Mouse (Mus musculus): ENCODE data around the gene Rab3gap2.

GRCm38 (mm10) chr1:185331983-185332430 lies 128.1 kb downstream of the Rab3gap2 start, which contains the start of gene Bpnt1:
- TF ChIP-seq POLR2A (IDR thresholded peaks at IDR 0.05; ENCODE audit: borderline replicate concordance, extremely low read depth, insufficient read depth, insufficient read length, poor library complexity, severe bottlenecking) (peak; percentile 48; the same call in 1 of the 2 replicates), CTCF (IDR thresholded peaks at IDR 0.05; ENCODE audit: borderline replicate concordance, extremely low read depth, insufficient read depth, insufficient read length) (no peak)

All from brain, embryonic 14.5 days (tissue).